Mouse (Mus musculus): ENCODE data around the gene 4930595D18Rik. TPM values are rescaled to one million over a fixed set of nuclear protein-coding genes. Genes with fewer than 3 reads are reported as not detected.

Gene 4930595D18Rik
- polyA plus RNA-seq, 1 experiment, result not detected

DNA sequence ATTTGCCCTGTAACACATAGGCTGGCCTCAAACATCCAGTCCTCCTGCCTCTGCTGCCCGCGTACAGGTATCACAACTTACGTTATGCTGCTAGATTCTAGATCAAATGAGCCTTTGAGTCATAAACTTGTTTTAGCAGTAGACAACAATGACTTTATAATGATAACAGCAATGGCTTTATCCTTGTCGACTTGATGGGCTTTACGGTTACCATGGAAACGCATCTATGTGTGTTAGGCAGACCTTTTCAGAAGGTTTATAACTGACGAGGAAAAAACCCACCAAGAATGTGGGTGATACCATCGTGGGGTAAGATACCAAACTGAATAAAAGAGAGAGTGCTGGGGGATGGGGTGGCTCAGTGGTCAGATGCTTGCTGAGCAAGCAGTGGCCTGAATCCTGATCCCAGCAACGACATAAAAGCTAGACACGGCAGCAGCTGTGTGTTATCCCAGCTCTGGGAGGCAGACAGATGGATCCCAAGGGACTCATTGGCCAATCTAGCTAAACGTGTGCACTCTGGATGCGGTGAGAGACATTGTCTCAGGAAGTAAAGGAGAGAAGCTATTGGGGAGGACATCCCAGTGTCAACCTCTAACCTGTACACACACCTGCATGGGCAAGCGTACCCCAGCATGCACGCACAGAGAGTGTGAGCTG lies 59.6 kb downstream of the 4930595D18Rik start:
- no peak overlapping the region for H3K4me3 ChIP-seq (replicated peaks)
- peaks cover 9% of the 10 kb centered on the region for H3K9me3 ChIP-seq
- TF ChIP-seq FLI1 (IDR thresholded peaks at IDR 0.05; ENCODE audit: low read length) (no peak), GATA1 (IDR thresholded peaks at IDR 0.05; ENCODE audit: borderline replicate concordance, low read length) (no peak)
- H3K36me3 ChIP-seq (replicated peaks; ENCODE audit: low read length), result peaks cover 34% of the 10 kb centered on the region
- no peaks in the 10 kb centered on the region; the same call in 1 of the 2 replicates for H3K4me1 ChIP-seq
- H3K27me3 ChIP-seq (replicated peaks), result no peaks in the 10 kb centered on the region

GRCm38 (mm10) chr12:111122332-111122852 lies 61.9 kb downstream of the 4930595D18Rik start:
- H3K4me1 ChIP-seq, result peaks cover 6% of the 10 kb centered on the region; the same call in 1 of the 2 replicates
- H3K36me3 ChIP-seq (replicated peaks; ENCODE audit: low read length), result peaks cover 57% of the 10 kb centered on the region
- no peak overlapping the region for H3K4me3 ChIP-seq (replicated peaks)
- no peak for TF ChIP-seq GATA1 (IDR thresholded peaks at IDR 0.05; ENCODE audit: borderline replicate concordance, low read length)
- no peak for TF ChIP-seq FLI1 (IDR thresholded peaks at IDR 0.05; ENCODE audit: low read length)
- peaks cover 9% of the 10 kb centered on the region for H3K9me3 ChIP-seq
- H3K27me3 ChIP-seq (replicated peaks), result no peaks in the 10 kb centered on the region

- TF ChIP-seq GATA1 (IDR thresholded peaks at IDR 0.05; ENCODE audit: borderline replicate concordance, low read length) (no peak), FLI1 (IDR thresholded peaks at IDR 0.05; ENCODE audit: low read length) (no peak)
- Histone ChIP-seq H3K4me1 (peaks cover 9% of the 10 kb centered on the region; the same call in 1 of the 2 replicates), H3K36me3 (replicated peaks; ENCODE audit: low read length) (peaks cover 65% of the 10 kb centered on the region), H3K9me3 (peaks cover 9% of the 10 kb centered on the region), H3K27me3 (replicated peaks) (no peaks in the 10 kb centered on the region), H3K4me3 (replicated peaks) (no peak overlapping the region)
Measured at GRCm38 (mm10) chr12:111120976-111121645, 63.2 kb downstream of the 4930595D18Rik start.

GRCm38 (mm10) chr12:111119506-111120085 lies 64.7 kb downstream of the 4930595D18Rik start:
- Histone ChIP-seq H3K9me3 (peaks cover 9% of the 10 kb centered on the region), H3K4me1 (peaks cover 13% of the 10 kb centered on the region; the same call in 1 of the 2 replicates), H3K36me3 (replicated peaks; ENCODE audit: low read length) (peaks cover 80% of the 10 kb centered on the region), H3K27me3 (replicated peaks) (no peaks in the 10 kb centered on the region), H3K4me3 (replicated peaks) (no peak overlapping the region)
- TF ChIP-seq FLI1 (IDR thresholded peaks at IDR 0.05; ENCODE audit: low read length) (no peak), GATA1 (IDR thresholded peaks at IDR 0.05; ENCODE audit: borderline replicate concordance, low read length) (no peak)

- TF ChIP-seq FLI1 (IDR thresholded peaks at IDR 0.05; ENCODE audit: low read length) (no peak), GATA1 (IDR thresholded peaks at IDR 0.05; ENCODE audit: borderline replicate concordance, low read length) (no peak)
- no peaks in the 10 kb centered on the region for H3K9me3 ChIP-seq
- H3K36me3 ChIP-seq (replicated peaks; ENCODE audit: low read length), result peaks cover 99% of the 10 kb centered on the region
- H3K4me1 ChIP-seq, result peaks cover 13% of the 10 kb centered on the region; the same call in 1 of the 2 replicates
- H3K27me3 ChIP-seq (replicated peaks), result no peaks in the 10 kb centered on the region
- H3K4me3 ChIP-seq (replicated peaks), result no peak overlapping the region
Measured at GRCm38 (mm10) chr12:111114593-111114992, 69.7 kb downstream of the 4930595D18Rik start.

GRCm38 (mm10) chr12:111111176-111111575 lies 73.1 kb downstream of the 4930595D18Rik start:
- H3K36me3 ChIP-seq (replicated peaks; ENCODE audit: low read length), result peaks cover 100% of the 10 kb centered on the region
- H3K27me3 ChIP-seq (replicated peaks), result no peaks in the 10 kb centered on the region
- peaks cover 5% of the 10 kb centered on the region; the same call in 1 of the 2 replicates for H3K4me1 ChIP-seq
- no peak overlapping the region for H3K4me3 ChIP-seq (replicated peaks)
- H3K9me3 ChIP-seq, result no peaks in the 10 kb centered on the region
- no peak for TF ChIP-seq FLI1 (IDR thresholded peaks at IDR 0.05; ENCODE audit: low read length)

Other genes with a start within 250 kb of the 4930595D18Rik start
- 3.6 and 7.0 TPM in 2 replicates for gene Ankrd9, start 205.5 kb downstream of the 4930595D18Rik start, polyA plus RNA-seq (2012; ENCODE audit: insufficient read depth, low replicate concordance)
- gene Rcor1, start 145.1 kb downstream of the 4930595D18Rik start, polyA plus RNA-seq (2012; ENCODE audit: insufficient read depth, low replicate concordance), result 2.9 and 3.3 TPM in 2 replicates
- gene Traf3, start 18.1 kb downstream of the 4930595D18Rik start, polyA plus RNA-seq (2012; ENCODE audit: insufficient read depth, low replicate concordance), result 5.1 and 13.4 TPM in 2 replicates
- 2.9 TPM in 2 replicates for gene Amn, start 86.6 kb upstream of the 4930595D18Rik start, polyA plus RNA-seq (2012; ENCODE audit: insufficient read depth, low replicate concordance)
- 113 and 131 TPM in 2 replicates for gene Cdc42bpb, start 193.2 kb upstream of the 4930595D18Rik start, polyA plus RNA-seq (2012; ENCODE audit: insufficient read depth, low replicate concordance)
- gene Lbhd2, start 222.3 kb upstream of the 4930595D18Rik start, polyA plus RNA-seq (2012; ENCODE audit: insufficient read depth, low replicate concordance), result not detected in 2 replicates
- 38.6 and 61.4 TPM in 2 replicates for gene Exoc3l4, start 232.5 kb upstream of the 4930595D18Rik start, polyA plus RNA-seq (2012; ENCODE audit: insufficient read depth, low replicate concordance)

Measured in megakaryocyte, embryonic 14.5 days (primary cell).